Mouse (Mus musculus) spleen, adult 2 months (tissue): ENCODE results near the gene She. TPM values are rescaled to one million over a fixed set of nuclear protein-coding genes. Genes with fewer than 3 reads are reported as not detected.

ENCODE experiments used
- DNase-seq, 2 experiments: peaks; one replicate each; pipeline versions ENCODE4 v3.0.0 to v3.0.0-alpha.2; 2012 to 2021; ENCODE audit warnings: low spot score in 2 of 2, low read depth in 1 of 2
- H3K27ac ChIP-seq: fragments of 200-500 bp; 2 replicates; pipeline ENCODE4 v1.5.1; 2012; ENCODE audit warnings: low read length, inconsistent platforms; ENCODE audit not compliant: insufficient read depth
- H3K27me3 ChIP-seq: fragments of 200-500 bp; 2 replicates; pipeline ENCODE4 v1.6.1; 2012; ENCODE audit warnings: mild to moderate bottlenecking, moderate library complexity, low read length, inconsistent platforms; ENCODE audit not compliant: control insufficient read depth, insufficient read depth
- H3K36me3 ChIP-seq: fragments of 200-500 bp; 2 replicates; pipeline ENCODE4 v1.6.1; 2012; ENCODE audit warnings: mild to moderate bottlenecking, low read length, inconsistent platforms; ENCODE audit not compliant: control insufficient read depth, insufficient read depth
- H3K4me1 ChIP-seq: fragments of 200-500 bp; 2 replicates; pipeline ENCODE4 v1.6.1; 2011; ENCODE audit warnings: inconsistent platforms; ENCODE audit not compliant: control insufficient read depth, insufficient read depth, insufficient read length
- H3K4me3 ChIP-seq: fragments of 200-500 bp; 2 replicates; pipeline ENCODE4 v1.5.1; 2011; ENCODE audit warnings: mild to moderate bottlenecking, inconsistent platforms; ENCODE audit not compliant: insufficient read depth, insufficient read length; ENCODE audit errors: extremely low read depth
- CTCF ChIP-seq: fragments of 200-500 bp; IDR thresholded peaks from 2 replicates; pipeline ENCODE4 v1.5.1; 2011; ENCODE audit warnings: mild to moderate bottlenecking, inconsistent platforms; ENCODE audit not compliant: insufficient read depth, insufficient read length, insufficient replicate concordance; ENCODE audit errors: extremely low read depth
- POLR2A ChIP-seq: fragments of 200-500 bp; IDR thresholded peaks from 2 replicates; pipeline ENCODE4 v1.6.1; 2011; ENCODE audit warnings: low read depth, low read length, inconsistent platforms
- WGBS: fragments of 180-500 bp; shearing (Covaris S2); methylation state at CpG from one replicate; pipeline ENCODE4 v1.1.7; 2018; 5-methylcytosine and 5-hydroxymethylcytosine counted together
- polyA plus RNA-seq: library from polyadenylated mRNA; depleted of rRNA; stranded (reverse); fragments of >200 nt; gene quantifications from 2 replicates; pipeline ENCODE4 v1.2.3, GENCODE M21; 2012

Gene She
- polyA plus RNA-seq, 1 experiment, result 1.1 TPM

GRCm38 (mm10) chr3:89814051-89814450 is 17.1 kb upstream of the She start:
- H3K4me3 ChIP-seq, result no peak overlapping the region
- TF ChIP-seq POLR2A (no peak), CTCF (no peak)
- H3K27me3 ChIP-seq, result no peaks in the 10 kb centered on the region
- DNase-seq, result no peak
- H3K27ac ChIP-seq, result no peak overlapping the region
- 83% methylated on average over 7 of the region's 7 CpGs for WGBS
- no peaks in the 10 kb centered on the region for H3K36me3 ChIP-seq
- no peaks in the 10 kb centered on the region for H3K4me1 ChIP-seq

DNA sequence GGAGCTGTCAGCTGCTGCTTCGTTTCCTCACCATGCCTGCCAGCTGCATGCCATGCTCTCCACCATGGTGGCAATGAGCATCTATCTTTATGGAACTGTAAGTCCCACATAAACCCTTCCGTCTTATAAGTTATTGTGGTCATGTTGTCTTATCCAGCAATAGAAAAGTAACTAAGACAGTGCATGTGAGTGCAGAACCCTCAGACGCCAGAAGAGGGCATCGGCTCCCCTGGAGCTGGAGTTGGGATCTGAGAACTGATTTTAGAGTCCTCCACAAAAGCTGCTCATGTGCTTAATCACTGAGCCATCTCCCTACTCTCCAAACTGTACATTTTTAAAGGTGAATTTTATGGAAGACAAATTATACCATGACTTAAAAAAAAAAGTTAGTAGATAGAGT is 14.1 kb upstream of the She start:
- no peaks in the 10 kb centered on the region for H3K36me3 ChIP-seq
- DNase-seq, result peak in 1 of 2 experiments; percentile 39
- peaks cover 1% of the 10 kb centered on the region; the same call in 1 of the 2 replicates for H3K4me1 ChIP-seq
- TF ChIP-seq POLR2A, result no peak
- TF ChIP-seq CTCF, result peak; percentile 31; the same call in 1 of the 2 replicates
- H3K4me3 ChIP-seq, result no peak overlapping the region
- no peak overlapping the region for H3K27ac ChIP-seq
- no peaks in the 10 kb centered on the region for H3K27me3 ChIP-seq
- 65% methylated on average over 4 of the region's 4 CpGs for WGBS

DNA sequence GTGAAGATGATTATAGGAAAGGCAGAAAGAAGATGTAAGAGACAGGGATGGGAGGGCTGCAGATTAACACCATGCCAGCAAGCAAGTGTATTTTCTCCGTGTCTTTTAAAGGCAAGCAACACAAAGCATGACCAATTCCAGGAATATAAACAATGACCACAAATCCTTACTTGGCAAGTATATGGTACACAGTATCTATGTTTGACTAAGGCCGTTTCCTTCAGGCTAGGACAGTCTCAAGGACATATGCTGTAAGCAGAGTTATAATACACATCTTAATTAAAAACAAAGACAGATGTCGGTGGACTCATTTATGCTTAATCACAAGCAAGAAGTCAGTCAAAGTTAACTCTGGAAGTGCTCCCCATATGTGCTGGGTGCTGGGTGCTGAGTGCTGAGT is 12.6 kb upstream of the She start:
- H3K27me3 ChIP-seq, result no peaks in the 10 kb centered on the region
- H3K4me1 ChIP-seq, result peaks cover 2% of the 10 kb centered on the region; the same call in 1 of the 2 replicates
- no peak for DNase-seq
- H3K4me3 ChIP-seq, result no peak overlapping the region
- H3K27ac ChIP-seq, result no peak overlapping the region
- 90% methylated on average over 3 of the region's 3 CpGs for WGBS
- TF ChIP-seq POLR2A (no peak), CTCF (no peak)
- no peaks in the 10 kb centered on the region for H3K36me3 ChIP-seq

DNA sequence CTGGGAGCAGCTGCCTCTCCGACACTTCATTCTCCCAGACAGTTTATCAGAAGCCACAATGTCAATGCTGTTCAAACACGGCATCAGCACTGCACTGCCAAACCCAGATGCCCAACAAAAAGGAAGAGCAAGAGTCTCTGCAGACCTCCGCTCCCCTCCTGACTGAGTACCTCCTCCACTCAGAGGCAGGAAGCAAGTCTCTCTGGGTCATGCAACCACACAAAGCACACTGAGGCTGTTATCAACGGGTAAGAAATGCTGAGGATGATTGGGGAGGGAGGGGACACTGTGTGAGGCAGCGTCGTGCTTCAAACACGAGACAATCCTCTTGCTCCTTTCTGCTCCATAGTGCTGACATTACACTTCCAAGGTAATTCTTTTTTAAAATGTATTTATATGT is 11.3 kb upstream of the She start:
- WGBS, result 15% methylated on average over 7 of the region's 7 CpGs
- no peaks in the 10 kb centered on the region for H3K27me3 ChIP-seq
- H3K27ac ChIP-seq, result no peak overlapping the region
- DNase-seq, result no peak
- TF ChIP-seq CTCF (no peak), POLR2A (no peak)
- no peak overlapping the region for H3K4me3 ChIP-seq
- no peaks in the 10 kb centered on the region for H3K36me3 ChIP-seq
- peaks cover 4% of the 10 kb centered on the region; the same call in 1 of the 2 replicates for H3K4me1 ChIP-seq

DNA sequence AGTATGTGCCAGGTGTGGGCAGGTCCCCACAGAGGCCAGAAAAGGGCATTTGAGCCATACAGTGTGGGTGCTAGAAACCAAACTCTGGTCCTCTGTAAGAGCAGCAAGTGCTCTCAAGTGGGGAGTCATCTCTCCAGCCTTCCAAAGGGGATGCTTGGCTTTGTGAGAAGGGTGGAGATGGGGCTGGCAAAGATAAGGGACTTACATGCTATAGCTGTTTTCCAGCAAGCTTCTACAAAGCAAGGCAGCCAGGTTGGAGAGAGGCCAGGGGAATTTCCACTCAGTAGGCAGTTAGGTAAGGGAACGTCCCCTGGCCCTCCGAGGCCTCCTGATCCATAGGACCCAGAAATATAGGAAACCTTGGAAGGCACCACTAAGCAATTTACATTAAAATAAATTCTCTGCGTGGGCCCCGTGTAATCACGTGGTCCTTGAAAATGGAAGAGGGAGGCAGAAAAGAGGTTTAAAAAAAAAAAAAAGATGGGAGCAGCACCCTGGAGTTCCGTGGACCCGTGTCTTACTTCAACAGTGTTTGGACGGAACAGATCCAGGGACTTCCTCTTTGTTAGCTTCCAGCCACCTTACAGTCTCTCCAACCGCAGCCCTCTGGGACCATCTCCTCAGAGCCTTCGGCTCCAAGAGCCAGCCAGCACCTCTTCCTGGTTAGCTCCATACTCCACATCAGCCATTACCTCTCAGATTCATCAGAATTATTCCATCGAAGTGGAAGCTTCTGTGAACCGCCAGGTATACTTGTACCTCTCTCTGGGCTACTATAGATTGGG is 10.7 kb upstream of the She start:
- H3K27ac ChIP-seq, result no peak overlapping the region
- 86% methylated on average over 12 of the region's 12 CpGs for WGBS
- H3K27me3 ChIP-seq, result no peaks in the 10 kb centered on the region
- DNase-seq, result no peak
- H3K36me3 ChIP-seq, result no peaks in the 10 kb centered on the region
- peaks cover 4% of the 10 kb centered on the region; the same call in 1 of the 2 replicates for H3K4me1 ChIP-seq
- H3K4me3 ChIP-seq, result no peak overlapping the region
- TF ChIP-seq POLR2A (no peak), CTCF (no peak)

GRCm38 (mm10) chr3:89821096-89821513 is 10.1 kb upstream of the She start:
- H3K27ac ChIP-seq, result no peak overlapping the region
- TF ChIP-seq CTCF (no peak), POLR2A (no peak)
- no peak overlapping the region for H3K4me3 ChIP-seq
- no peak for DNase-seq
- peaks cover 4% of the 10 kb centered on the region; the same call in 1 of the 2 replicates for H3K4me1 ChIP-seq
- WGBS, result 55% methylated on average over 11 of the region's 11 CpGs
- H3K36me3 ChIP-seq, result no peaks in the 10 kb centered on the region
- no peaks in the 10 kb centered on the region for H3K27me3 ChIP-seq
